Mouse (Mus musculus): ENCODE measurements at regions not wholly inside any gene's neighbourhood (a gene's known extent, or its start where the extent isn't known, plus 50 kb on each side); places are given as distances from the start of the nearest gene placed in this dataset.

DNA sequence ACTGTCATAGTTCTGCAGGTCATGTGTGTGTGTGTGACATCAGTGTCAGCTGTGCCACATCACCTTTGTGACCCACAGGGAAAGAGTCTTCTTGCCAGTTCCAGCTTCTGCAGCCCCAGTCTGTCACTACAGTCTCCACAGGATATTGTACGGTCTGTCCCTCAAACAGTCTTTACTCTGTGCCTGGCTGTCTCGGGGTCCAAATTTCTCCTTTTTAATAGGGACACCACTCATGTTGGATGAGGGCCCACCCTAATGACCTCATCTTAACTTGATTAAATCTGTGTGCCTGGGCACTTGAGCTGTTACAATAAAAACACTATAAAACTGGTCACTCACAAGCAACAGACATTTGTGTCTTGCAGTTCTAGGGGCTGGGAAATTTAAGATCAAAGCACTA lies 165.1 kb upstream of the Sox9 start:
- no peaks in the 10 kb centered on the region for H3K27me3 ChIP-seq (ENCODE audit: control insufficient read depth, insufficient read depth, low read depth, low read length)
- 58% methylated on average over 2 of the region's 2 CpGs for WGBS
- no peak overlapping the region for H3K27ac ChIP-seq (ENCODE audit: low read length)
- no peak for ATAC-seq (ENCODE audit: low read depth)
- H3K4me3 ChIP-seq (ENCODE audit: low read length), result no peak overlapping the region
- peaks cover 4% of the 10 kb centered on the region for H3K4me1 ChIP-seq (replicated peaks; ENCODE audit: control insufficient read depth, insufficient read depth, low read length)
- H3K36me3 ChIP-seq (ENCODE audit: control insufficient read depth, insufficient read depth, low read length), result no peaks in the 10 kb centered on the region
- no peak overlapping the region for H3K9ac ChIP-seq (ENCODE audit: low read length)
- H3K9me3 ChIP-seq (ENCODE audit: control insufficient read depth, low read length), result no peaks in the 10 kb centered on the region
- H3K4me2 ChIP-seq (ENCODE audit: low read depth, low read length), result no peak overlapping the region

DNA sequence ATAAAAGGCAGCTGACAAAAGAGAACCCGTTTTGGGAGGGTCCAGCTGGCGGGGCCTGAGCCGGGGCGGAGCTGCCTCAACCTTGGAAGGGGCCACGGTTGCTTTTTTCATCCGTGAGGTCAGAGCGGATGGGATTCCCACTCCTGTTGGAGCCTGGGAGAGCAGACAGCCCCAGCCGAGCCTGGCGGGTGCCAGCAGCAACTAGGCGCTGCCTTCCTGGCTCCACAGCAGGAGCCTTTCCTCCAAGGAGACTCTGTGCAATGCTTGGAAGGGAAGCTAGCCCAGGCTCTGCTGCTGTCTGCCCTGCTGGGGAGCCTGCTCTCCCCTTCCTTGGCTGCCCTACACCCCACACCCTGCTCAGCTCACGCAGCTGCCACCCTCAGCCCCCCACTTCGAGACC lies 161.1 kb upstream of the Sox9 start:
- Histone ChIP-seq H3K27ac (ENCODE audit: low read length) (no peak overlapping the region), H3K4me3 (ENCODE audit: low read length) (no peak overlapping the region)
- WGBS, result 23% methylated on average over 10 of the region's 12 CpGs

DNA sequence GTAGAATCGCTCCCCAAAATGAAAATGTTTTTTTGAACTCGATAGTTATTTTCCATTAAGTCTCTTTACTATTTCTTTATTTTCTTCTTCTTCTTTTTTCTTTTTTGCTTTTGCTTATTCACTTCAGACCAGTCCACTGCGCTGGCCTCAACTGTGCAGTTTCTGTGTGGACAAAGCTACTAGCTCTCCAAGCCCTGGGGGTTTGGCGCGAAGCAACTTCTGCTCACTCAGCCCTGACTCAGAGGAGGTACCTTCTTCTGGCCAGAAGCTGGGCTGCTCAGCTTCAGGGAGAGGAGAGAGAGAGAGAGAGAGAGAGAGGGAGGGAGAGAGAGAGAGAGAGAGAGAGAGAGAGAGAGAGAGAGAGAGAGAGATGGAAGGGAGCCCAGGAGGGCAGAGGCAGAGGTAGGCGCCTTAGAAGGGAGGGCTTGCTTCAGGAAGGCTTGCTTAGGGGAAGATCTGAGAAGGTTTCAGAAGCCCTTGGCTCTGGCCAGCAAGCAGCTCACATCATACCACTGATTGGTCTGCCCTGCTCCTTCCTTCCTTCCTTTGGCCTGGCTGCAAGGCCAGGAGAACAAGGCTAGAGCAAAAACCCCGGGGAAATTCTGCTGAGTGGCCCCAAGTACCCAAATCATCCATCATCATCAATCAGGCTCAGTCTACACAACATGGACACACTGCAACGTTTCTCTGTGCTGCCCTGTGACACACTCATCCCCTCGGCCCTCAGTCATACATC lies 160.5 kb upstream of the Sox9 start:
- peak overlapping the region; percentile 57 for H3K9ac ChIP-seq (ENCODE audit: low read length)
- WGBS, result 51% methylated on average over 9 of the region's 9 CpGs
- no peak for ATAC-seq (ENCODE audit: low read depth)
- H3K4me3 ChIP-seq (ENCODE audit: low read length), result no peak overlapping the region
- no peaks in the 10 kb centered on the region for H3K27me3 ChIP-seq (ENCODE audit: control insufficient read depth, insufficient read depth, low read depth, low read length)
- peak overlapping the region; percentile 40 for H3K4me2 ChIP-seq (ENCODE audit: low read depth, low read length)
- no peaks in the 10 kb centered on the region for H3K36me3 ChIP-seq (ENCODE audit: control insufficient read depth, insufficient read depth, low read length)
- peaks cover 4% of the 10 kb centered on the region for H3K4me1 ChIP-seq (replicated peaks; ENCODE audit: control insufficient read depth, insufficient read depth, low read length)
- H3K9me3 ChIP-seq (ENCODE audit: control insufficient read depth, low read length), result no peaks in the 10 kb centered on the region
- H3K27ac ChIP-seq (ENCODE audit: low read length), result no peak overlapping the region

More for the DNA sequence above, 161.1 kb upstream of the Sox9 start:
- Histone ChIP-seq H3K9ac (ENCODE audit: low read length) (peak overlapping the region; percentile 57), H3K4me2 (ENCODE audit: low read depth, low read length) (peak overlapping the region; percentile 40), H3K27me3 (ENCODE audit: control insufficient read depth, insufficient read depth, low read depth, low read length) (no peaks in the 10 kb centered on the region), H3K9me3 (ENCODE audit: control insufficient read depth, low read length) (no peaks in the 10 kb centered on the region), H3K4me1 (replicated peaks; ENCODE audit: control insufficient read depth, insufficient read depth, low read length) (peaks cover 4% of the 10 kb centered on the region), H3K36me3 (ENCODE audit: control insufficient read depth, insufficient read depth, low read length) (no peaks in the 10 kb centered on the region)
- ATAC-seq (ENCODE audit: low read depth), result peak; percentile 77

DNA sequence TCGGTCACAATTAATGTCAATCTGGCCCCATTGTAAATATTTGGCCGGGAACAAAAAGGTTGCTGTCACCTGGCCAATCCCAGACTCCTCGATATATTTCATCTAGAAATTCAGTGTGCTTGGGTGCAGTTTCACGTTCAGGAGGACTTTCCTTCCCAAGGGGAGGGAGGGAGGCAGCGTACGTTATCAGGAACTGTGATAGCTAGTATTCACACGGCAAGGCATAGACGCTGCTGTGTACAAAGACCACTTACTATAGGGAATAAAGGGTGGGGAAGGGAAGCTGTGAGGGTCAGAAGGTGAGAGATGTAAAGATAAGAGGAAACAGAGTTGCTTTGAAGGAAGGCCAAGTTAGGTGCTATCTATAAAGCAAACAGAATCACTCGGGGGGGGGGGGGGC lies 132.7 kb upstream of the Sox9 start:
- no peak overlapping the region for H3K27ac ChIP-seq (ENCODE audit: low read length)
- H3K36me3 ChIP-seq (ENCODE audit: control insufficient read depth, insufficient read depth, low read length), result no peaks in the 10 kb centered on the region
- H3K4me2 ChIP-seq (ENCODE audit: low read depth, low read length), result peak overlapping the region; percentile 16; the same call in 1 of the 2 replicates
- no peaks in the 10 kb centered on the region for H3K27me3 ChIP-seq (ENCODE audit: control insufficient read depth, insufficient read depth, low read depth, low read length)
- WGBS, result 22% methylated on average over 9 of the region's 9 CpGs
- H3K4me3 ChIP-seq (ENCODE audit: low read length), result no peak overlapping the region
- no peaks in the 10 kb centered on the region; the same call in 1 of the 2 replicates for H3K4me1 ChIP-seq (replicated peaks; ENCODE audit: control insufficient read depth, insufficient read depth, low read length)
- no peaks in the 10 kb centered on the region for H3K9me3 ChIP-seq (ENCODE audit: control insufficient read depth, low read length)
- ATAC-seq (ENCODE audit: low read depth), result no peak
- H3K9ac ChIP-seq (ENCODE audit: low read length), result no peak overlapping the region

DNA sequence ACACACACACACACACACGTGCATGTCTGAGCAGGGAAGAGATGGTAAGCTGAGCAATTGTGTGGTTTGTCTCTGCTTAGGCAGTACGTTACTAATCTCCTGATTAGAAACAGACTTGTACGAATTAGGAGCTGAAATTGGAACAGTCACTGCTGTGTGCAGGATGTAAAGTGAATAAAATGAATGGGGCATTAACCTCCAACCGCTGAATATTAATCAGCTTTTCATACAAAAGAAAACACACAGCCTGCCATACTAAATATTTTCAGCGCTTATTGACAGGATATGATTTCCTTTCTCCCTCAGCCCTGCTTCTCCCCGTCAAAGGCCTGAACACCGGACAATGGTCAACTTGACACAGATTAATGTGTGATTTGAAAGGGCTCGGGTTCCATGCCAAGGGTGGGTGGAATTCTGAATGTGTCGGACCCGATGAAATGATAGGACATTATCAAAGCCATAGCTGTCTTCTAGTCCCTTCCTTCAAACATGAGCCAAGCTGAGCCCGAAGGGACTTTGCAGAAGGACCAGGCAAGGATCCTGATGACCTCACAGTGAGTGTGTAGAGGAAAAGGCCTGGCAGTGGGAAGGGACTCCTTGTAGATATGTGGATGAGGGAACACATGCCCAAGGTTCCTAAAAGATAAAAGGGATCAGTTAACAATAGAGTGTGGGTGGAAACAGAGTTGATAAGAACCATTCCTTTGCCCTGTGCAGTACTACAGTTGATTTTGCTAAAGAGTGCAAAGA lies 124.4 kb upstream of the Sox9 start:
- peak; percentile 38; the same call in 1 of the 2 replicates for ATAC-seq (ENCODE audit: low read depth)
- no peaks in the 10 kb centered on the region for H3K4me1 ChIP-seq (replicated peaks; ENCODE audit: control insufficient read depth, insufficient read depth, low read length)
- 48% methylated on average over 11 of the region's 11 CpGs for WGBS

DNA sequence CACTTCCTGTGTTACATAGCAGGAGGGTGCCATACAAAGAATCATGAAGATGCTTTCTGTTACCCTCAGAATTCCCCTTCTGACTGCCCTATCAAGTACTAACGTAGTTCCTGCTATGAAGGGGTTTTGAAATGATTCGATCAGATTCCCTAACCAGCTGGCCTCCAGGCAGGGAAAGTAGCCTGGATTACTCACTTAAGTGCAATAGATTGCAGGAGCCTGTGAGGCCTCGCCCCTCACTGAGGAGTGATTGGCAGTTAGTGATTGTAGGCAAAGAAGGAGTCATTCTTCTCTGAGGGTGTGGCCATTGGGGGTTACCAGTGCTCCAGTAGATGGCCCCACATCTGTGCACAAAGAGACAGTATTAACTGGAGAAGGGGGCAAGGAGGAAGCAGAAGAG lies 122.1 kb upstream of the Sox9 start:
- ATAC-seq (ENCODE audit: low read depth), result no peak
- Histone ChIP-seq H3K27me3 (ENCODE audit: control insufficient read depth, insufficient read depth, low read depth, low read length) (no peaks in the 10 kb centered on the region), H3K27ac (ENCODE audit: low read length) (no peak overlapping the region), H3K36me3 (ENCODE audit: control insufficient read depth, insufficient read depth, low read length) (no peaks in the 10 kb centered on the region), H3K9ac (ENCODE audit: low read length) (no peak overlapping the region), H3K4me1 (replicated peaks; ENCODE audit: control insufficient read depth, insufficient read depth, low read length) (no peaks in the 10 kb centered on the region), H3K4me3 (ENCODE audit: low read length) (no peak overlapping the region), H3K4me2 (ENCODE audit: low read depth, low read length) (no peak overlapping the region), H3K9me3 (ENCODE audit: control insufficient read depth, low read length) (no peaks in the 10 kb centered on the region)
- 51% methylated on average over 3 of the region's 3 CpGs for WGBS

More for the DNA sequence above, 124.4 kb upstream of the Sox9 start:
- Histone ChIP-seq H3K27ac (ENCODE audit: low read length) (no peak overlapping the region), H3K27me3 (ENCODE audit: control insufficient read depth, insufficient read depth, low read depth, low read length) (no peaks in the 10 kb centered on the region), H3K9ac (ENCODE audit: low read length) (no peak overlapping the region), H3K9me3 (ENCODE audit: control insufficient read depth, low read length) (no peaks in the 10 kb centered on the region), H3K4me3 (ENCODE audit: low read length) (no peak overlapping the region), H3K4me2 (ENCODE audit: low read depth, low read length) (no peak overlapping the region), H3K36me3 (ENCODE audit: control insufficient read depth, insufficient read depth, low read length) (no peaks in the 10 kb centered on the region)

DNA sequence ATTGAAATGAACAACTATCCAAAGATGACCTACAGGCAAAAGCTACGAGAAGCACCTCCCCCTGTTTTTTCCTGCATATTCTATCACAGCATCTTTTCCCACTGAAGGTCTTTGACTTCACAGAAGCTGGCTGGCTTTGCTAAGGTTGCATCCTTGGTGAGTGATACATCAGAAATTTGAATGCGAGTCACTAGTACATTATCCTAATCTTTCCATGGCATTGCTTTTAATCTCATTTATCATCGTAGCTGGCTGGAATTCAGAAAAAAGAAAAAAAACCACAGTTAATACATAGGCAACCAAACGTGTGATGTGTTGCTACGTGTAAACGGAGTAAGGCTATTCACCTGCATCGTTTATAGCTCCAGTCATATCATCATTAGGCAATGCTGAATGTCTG lies 120.6 kb upstream of the Sox9 start:
- H3K4me2 ChIP-seq (ENCODE audit: low read depth, low read length), result no peak overlapping the region
- 80% methylated on average over 7 of the region's 7 CpGs for WGBS
- no peak overlapping the region for H3K9ac ChIP-seq (ENCODE audit: low read length)
- no peaks in the 10 kb centered on the region for H3K27me3 ChIP-seq (ENCODE audit: control insufficient read depth, insufficient read depth, low read depth, low read length)
- no peak for ATAC-seq (ENCODE audit: low read depth)
- no peaks in the 10 kb centered on the region for H3K9me3 ChIP-seq (ENCODE audit: control insufficient read depth, low read length)
- no peaks in the 10 kb centered on the region for H3K4me1 ChIP-seq (replicated peaks; ENCODE audit: control insufficient read depth, insufficient read depth, low read length)
- H3K27ac ChIP-seq (ENCODE audit: low read length), result no peak overlapping the region
- no peaks in the 10 kb centered on the region for H3K36me3 ChIP-seq (ENCODE audit: control insufficient read depth, insufficient read depth, low read length)
- H3K4me3 ChIP-seq (ENCODE audit: low read length), result no peak overlapping the region

DNA sequence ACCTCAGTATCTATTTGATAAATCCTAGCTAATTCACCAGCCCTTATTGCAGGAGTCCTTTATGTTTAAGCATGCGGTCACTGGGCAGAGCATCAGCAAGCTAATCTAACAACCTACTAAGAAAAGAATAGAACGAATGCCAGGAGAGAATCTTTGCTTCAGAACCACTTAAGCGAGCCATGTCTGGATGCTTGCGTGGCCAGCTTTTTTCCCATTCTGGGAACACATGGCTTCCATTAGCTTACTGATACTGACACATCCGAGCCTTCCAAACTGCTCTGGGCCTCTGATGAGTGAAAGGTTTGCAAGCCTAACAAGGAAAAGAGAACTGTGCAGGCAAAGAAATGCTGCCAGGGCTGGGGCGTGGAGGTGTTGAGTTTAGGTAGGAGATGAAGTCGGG lies 114.7 kb upstream of the Sox9 start:
- Histone ChIP-seq H3K4me3 (ENCODE audit: low read length) (no peak overlapping the region), H3K27me3 (ENCODE audit: control insufficient read depth, insufficient read depth, low read depth, low read length) (no peaks in the 10 kb centered on the region), H3K9ac (ENCODE audit: low read length) (no peak overlapping the region), H3K36me3 (ENCODE audit: control insufficient read depth, insufficient read depth, low read length) (no peaks in the 10 kb centered on the region), H3K9me3 (ENCODE audit: control insufficient read depth, low read length) (no peaks in the 10 kb centered on the region), H3K4me1 (replicated peaks; ENCODE audit: control insufficient read depth, insufficient read depth, low read length) (no peaks in the 10 kb centered on the region; the same call in 1 of the 2 replicates), H3K27ac (ENCODE audit: low read length) (no peak overlapping the region), H3K4me2 (ENCODE audit: low read depth, low read length) (no peak overlapping the region)
- WGBS, result 79% methylated on average over 7 of the region's 7 CpGs
- no peak for ATAC-seq (ENCODE audit: low read depth)

DNA sequence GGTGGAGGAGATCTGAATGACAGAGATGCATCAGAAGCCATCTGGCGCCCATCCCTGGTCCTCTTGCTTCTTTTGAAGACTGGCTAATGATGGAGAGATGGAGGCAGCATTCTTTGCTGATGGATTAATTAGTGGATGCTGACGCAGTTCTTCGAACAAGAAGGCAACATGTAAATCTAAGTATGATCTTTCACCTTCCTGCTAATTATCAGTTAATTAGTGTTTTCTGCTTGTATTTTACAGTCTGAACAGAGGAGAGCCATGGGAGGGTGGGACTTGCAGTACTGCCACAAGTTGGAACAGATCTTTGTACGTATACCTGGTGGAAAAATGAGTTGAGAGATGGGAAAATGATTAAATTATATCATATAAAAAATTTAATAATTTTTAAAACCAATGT lies 109.9 kb upstream of the Sox9 start:
- Histone ChIP-seq H3K9me3 (ENCODE audit: control insufficient read depth, low read length) (no peaks in the 10 kb centered on the region), H3K9ac (ENCODE audit: low read length) (no peak overlapping the region), H3K4me3 (ENCODE audit: low read length) (no peak overlapping the region), H3K4me1 (replicated peaks; ENCODE audit: control insufficient read depth, insufficient read depth, low read length) (no peaks in the 10 kb centered on the region; the same call in 1 of the 2 replicates), H3K36me3 (ENCODE audit: control insufficient read depth, insufficient read depth, low read length) (no peaks in the 10 kb centered on the region), H3K27me3 (ENCODE audit: control insufficient read depth, insufficient read depth, low read depth, low read length) (no peaks in the 10 kb centered on the region), H3K4me2 (ENCODE audit: low read depth, low read length) (no peak overlapping the region), H3K27ac (ENCODE audit: low read length) (no peak overlapping the region)
- no peak for ATAC-seq (ENCODE audit: low read depth)
- 84% methylated on average over 4 of the region's 4 CpGs for WGBS
